Mouse (Mus musculus): ENCODE results near the gene Arid3c.
A peak's percentile ranks its signal among the peaks of the same experiment; 100 is the strongest.

Gene Arid3c

DNA sequence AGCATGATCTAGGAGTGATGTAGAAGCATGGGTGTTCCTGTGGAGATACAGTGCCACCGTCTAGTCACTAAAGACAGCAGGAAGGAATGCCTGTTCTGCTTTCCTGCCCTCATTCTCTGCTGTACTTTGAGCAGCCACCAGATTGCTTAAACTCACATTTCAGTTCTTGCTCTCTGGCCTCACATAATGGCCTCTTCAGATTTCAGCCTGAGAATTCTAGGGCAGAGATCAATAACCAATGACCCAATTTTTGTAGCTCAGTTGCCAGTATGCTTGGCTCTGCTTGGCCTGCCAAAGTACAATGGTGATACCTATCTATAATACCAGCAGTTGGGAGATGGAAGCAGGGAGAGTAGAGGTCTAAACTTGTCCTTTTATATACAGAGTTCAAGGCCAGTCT lies 14.1 kb upstream of the Arid3c start:
- DNase-seq (ENCODE audit: low read depth in 1 of 2, low spot score in 2 of 2) = no peak

DNA sequence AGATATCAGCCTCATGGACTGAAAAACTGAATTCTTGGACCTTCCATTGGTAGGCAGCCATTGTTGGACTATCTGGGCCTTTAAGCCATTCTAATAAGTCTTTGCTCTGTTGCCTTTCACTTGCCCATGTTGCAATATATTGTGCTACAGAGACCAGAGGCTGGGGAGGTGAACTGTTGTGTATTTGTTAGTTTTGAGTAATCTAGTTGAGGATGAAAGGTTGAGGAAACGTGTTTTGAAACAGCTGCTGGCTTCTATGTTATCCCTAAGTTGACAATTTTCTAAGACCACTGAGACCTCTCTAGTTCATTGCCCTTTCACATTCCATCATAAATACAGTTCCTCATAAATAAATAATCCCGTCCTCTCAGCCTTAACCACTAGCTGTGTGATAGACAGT lies 13.2 kb upstream of the Arid3c start:
- DNase-seq (ENCODE audit: low read depth in 1 of 2, low spot score in 2 of 2) = no peak

DNA sequence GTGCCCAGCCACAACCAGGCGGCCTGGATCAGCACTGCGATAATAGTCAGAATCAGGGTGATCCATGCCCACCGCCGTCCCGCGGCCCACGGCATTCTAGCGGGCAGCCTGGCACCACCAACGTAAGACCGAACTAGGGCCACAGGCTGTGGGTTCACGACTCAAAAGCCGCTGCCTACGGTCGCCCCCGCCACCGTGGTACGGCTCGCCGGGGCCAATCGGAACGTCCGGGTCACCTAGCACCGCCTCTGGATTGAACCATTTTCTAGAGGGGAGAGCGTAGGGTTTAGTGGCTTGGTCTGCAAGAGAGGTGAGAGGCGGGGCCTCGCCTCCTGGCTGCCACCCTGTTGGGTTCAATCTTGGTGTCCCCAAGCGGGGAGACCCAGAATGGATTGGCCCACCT lies 10.2 kb upstream of the Arid3c start:
- peak; percentile 68 to 82 for DNase-seq (ENCODE audit: low read depth in 1 of 2, low spot score in 2 of 2)

DNA sequence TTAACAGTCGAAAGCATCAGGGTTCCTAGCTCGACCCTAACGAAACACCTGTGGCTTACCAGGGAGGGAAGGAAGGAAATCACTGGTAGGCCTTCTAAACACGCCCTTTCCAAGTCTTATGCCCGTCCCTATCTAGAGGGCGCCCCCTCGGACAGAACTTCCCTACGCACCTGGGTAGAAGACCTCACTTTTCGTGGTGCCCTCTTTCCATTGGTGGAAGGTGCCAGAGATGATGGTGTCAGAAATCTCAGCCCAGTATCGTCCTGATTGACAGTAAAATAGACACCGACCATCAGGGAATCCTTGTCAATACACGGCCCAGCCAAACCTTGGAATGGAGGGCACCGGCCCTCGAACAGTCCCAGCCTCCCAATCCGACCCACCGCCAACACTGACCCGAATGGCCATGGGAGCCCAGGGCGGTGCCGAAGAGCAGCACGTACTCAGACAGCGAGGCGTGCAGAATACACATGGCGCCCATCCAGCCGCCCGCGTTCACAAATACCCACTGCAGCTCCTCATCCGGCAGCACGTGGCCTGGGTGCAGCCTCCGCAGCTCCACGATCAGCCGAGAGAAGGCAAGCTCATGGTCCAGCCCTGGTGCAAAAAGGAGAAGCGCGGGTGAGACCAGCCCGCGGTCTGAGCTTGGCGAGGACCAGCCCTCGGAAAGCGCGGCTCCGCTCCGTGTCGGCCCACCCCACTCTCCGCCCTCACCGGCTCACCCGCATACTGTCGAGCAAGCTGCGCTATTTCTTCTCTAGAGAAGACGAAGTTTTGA lies 9.6 kb upstream of the Arid3c start:
- DNase-seq (ENCODE audit: low read depth in 1 of 2, low spot score in 2 of 2) = no peak

DNA sequence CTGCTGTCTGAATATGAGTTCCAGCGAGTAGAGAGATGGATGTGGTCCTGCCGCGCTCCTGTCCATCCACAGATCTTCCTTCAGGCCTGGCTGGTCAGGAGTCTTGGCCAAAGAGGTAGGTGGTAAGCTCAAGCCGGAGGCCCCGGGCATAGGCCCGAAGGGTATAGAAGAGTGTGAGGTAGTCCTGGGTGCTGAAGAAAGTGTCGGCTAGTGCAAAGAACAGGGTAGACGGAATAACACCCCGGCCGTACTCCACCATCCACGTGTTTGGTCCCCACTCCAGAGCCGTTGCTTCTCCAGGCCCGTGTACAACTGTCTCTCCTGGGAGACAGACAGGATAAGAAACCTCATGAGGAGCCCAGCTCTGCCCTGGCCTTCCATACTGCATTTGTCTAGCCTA lies 8.3 kb upstream of the Arid3c start:
- no peak for DNase-seq (ENCODE audit: low read depth in 1 of 2, low spot score in 2 of 2)

DNA sequence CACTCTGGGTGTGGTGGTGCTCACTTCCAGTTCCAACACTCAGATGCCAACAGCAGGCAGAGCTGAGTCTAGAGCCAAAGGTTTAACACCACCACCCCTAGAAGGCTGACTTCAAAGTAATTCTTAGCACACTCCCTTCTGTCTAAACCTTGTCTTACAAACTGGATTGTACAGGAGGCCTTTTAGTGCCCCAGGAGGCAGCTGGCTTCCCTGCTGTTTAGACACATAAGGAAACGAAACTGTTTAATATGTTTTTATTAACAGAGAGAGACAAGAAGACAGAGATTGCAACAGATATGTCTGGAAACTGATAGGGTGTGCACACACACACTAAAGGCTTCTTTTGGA lies 7.3 kb upstream of the Arid3c start:
- no peak for DNase-seq (ENCODE audit: low read depth in 1 of 2, low spot score in 2 of 2)

DNA sequence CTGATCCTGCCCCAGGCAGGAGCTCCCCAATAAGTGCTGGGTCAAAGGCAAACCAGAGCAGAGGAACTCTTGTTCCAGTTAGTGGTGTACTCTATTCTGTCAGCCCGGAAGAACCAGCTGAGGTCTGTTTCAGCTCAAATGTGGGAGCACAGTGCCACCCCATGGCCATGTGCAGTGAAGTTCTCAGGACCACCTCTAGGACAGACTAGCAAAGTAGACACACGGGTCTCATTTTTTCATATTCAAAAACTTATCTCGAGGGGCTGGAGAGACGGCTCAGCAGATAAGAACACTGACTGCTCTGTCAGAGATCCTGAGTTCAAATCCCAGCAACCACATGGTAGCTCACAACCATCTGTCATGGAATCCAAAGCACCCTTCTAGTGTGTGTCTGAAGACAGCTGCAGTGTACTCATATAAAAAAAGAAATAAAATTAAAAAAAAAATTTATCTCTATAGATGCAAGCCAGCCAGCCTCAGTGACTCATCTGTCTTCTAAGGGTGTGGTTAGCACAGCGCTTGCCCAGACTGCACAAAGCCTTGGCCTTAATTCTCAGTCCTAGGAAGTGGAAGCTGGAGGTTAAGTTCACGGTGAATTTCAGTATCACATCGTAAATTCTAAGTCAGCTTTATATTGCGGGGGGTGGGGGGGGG lies 6.8 kb upstream of the Arid3c start:
- DNase-seq (ENCODE audit: low read depth in 1 of 2, low spot score in 2 of 2) = peak in 1 of 2 experiments; percentile 50

DNA sequence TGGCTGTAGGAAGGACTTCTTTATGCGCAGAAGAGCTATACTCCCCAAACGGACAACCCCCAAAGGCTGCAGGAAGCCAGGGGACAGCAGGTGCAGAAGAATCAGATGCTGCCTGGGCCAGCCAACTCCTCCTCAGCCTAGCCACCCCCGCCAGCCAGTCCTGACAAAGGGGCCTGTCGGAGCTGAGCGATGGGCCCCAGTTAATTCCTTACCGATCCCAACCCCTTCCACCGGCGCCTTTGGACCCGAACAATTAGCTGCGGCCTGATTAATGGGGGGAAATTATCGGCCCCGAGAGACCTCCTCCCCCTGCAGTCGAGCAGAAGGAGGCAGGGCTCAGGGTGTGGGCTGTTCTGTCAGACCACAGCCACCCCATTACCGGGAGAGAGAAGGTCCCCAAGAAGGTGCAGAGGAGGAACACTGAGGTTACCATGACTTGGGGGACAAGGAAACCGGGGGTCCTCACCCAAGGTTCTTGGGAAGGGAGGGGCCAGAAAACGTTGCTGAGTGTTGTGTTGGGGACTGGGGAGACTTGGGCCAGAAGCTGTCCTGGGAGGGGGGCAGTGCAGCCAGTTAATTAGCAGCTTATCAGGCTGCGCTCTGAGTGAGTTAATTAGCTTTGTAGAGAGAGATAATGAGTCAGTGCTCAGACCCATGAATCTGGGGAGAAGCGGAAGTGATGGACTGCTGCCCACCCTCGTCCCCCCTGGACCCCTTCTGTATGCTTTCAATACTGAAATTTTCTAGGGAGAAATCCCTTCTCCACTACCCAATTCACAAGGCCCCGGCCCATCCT lies 3.9 kb downstream of the Arid3c start:
- DNase-seq (ENCODE audit: low read depth in 1 of 2, low spot score in 2 of 2) = no peak

DNA sequence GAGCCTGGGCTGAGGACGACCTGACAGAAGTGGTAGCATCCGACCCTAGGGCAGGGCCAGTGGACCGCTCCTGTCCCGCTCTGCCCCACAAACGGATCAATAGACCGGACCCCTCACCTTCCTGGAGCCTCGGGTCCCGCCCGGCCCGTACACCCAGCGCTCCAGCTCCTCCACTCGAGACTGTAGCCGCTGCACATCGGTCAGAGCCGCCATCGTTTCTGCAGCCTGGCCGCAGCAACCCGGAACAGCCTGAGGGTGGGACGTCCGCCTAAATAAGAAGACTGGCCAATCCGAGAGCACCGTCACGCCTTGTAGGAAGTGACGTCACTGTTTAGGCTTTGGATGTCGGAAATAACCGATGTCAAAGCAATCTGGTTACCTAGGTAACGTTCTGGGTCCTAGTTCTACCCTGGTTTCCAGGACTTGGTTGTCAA lies 8.0 kb downstream of the Arid3c start, which contains the start of gene Dctn3:
TSS of gene Dctn3 (minus strand) at position 253 of the 434 bp plus-strand sequence.
- peak; percentile 57 to 76 for DNase-seq (ENCODE audit: low read depth in 1 of 2, low spot score in 2 of 2)

DNA sequence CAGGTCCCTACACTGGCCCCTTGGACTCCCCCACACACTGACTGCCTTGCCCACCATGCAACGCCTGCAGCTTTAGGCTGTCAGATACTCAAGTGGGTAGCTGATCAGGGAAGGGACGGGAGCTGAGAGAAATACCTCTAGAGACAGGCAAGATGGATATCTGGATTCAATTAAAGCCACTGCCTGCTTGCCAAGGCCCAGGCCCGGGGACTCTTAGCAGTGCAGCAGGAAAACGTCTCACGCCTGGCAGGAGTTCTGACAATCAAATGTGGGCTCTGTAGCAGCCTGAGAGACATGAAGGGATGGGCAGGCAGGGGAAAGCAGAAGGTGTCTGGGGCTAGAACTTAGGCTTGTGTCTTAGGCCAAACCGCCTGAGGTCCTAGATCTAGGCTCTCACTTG lies 14.1 kb downstream of the Arid3c start:
- DNase-seq (ENCODE audit: low read depth in 1 of 2, low spot score in 2 of 2) = no peak

DNA sequence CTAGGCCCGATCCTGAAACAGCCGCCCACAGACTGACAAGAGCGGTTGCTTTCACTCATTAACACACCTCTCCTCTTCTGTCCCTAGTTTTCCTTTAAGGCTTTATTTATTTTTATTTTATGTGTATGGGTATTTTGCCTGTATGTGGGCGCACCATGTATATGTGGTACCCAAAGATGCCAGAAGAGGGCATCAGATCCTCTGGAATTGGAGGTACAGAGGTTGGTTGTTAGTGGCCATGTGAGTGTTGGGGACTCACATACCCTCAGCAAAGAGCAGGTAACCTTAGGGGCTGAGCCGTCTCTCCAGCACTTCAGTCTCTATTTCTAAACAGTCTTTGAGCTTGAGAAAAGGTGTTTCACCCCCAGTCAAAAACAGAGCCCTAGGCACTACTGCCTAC lies 15.3 kb downstream of the Arid3c start:
- DNase-seq (ENCODE audit: low read depth in 1 of 2, low spot score in 2 of 2) = no peak

DNA sequence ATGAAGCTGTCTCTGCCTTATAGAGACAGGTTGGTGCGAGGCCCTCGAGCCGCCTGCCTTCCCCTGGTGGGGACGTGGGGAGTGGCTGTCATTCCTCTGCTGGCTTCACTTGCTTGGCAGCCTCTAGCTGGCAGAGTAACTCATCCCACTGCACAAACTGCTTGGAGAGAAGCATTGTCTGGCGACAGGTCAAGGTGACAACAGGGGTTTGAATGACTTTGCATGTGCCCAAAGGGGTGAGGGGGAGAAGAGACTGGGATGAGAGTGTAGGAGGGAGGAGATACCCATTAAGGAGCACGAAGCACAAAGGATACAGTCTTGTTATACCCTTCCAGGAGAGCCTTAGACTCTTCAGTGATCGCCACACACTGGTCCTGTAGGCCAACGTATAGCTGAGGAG lies 15.9 kb downstream of the Arid3c start:
- DNase-seq (ENCODE audit: low read depth in 1 of 2, low spot score in 2 of 2) = no peak

DNA sequence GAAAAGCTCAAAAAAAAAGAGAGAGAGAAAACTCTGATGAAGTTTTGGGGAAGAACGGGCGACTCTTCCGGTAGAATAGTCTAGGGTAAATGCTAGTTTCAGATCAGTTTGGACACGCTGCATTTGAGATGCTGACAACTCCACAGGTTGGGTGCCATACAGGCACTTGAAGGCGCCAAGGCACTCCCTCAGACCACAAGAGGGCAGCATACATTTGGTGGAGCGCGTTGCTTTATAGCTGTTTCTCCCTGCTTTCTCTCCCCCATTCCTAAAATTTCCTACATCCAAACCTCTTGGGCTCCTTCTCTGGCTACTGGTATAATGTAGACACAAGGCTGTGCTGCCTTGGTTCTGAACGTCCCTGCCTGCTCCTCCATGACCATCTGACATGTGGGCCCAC lies 16.7 kb downstream of the Arid3c start:
- peak in 1 of 2 experiments; percentile 34 for DNase-seq (ENCODE audit: low read depth in 1 of 2, low spot score in 2 of 2)

DNA sequence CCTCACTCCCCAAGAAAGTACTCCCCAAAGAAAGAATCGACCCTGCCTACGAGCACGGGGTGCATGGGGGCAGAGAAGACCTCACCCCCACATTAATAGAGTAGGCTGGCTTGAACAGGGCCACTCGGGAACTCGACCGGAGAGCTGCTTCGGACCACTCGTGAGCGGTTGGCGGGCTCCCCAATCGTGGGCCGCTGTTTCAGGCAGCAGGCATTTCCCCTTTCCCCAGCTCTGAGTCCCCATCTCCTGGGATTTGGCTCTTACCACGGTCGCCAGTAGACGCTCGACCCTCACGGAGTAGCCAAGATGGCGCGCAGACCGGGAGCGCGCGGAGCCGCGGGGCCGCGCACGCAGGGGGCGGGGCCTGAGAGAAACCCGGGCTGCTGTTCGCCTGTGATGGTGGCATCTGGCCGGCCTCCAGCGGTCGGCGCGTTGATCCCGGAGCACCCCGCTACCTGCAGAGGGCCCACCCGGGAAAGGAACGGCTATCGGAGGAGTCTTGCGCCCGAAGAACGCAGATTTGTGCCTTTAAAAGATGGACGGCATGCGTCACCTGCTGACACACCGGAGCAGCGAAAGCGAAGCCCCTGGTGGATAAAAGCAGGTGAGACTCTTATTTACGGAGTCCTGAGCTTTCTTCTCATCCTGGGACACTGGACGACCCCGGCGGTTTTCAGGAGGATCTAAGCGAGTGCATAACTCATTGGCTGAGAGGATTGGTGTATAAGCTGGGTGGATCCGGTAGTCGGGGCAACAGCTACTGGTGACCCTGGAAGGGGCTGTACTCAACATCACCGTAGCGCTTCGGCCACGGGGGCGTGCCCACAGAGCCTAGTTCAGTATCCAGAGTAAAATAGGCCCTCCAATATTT lies 17.5 kb downstream of the Arid3c start, which contains the start of gene Rpp25l:
TSS of gene Rpp25l (minus strand) at position 338 of the 871 bp plus-strand sequence.
- DNase-seq (ENCODE audit: low read depth in 1 of 2, low spot score in 2 of 2) = peak; percentile 31 to 64

DNA sequence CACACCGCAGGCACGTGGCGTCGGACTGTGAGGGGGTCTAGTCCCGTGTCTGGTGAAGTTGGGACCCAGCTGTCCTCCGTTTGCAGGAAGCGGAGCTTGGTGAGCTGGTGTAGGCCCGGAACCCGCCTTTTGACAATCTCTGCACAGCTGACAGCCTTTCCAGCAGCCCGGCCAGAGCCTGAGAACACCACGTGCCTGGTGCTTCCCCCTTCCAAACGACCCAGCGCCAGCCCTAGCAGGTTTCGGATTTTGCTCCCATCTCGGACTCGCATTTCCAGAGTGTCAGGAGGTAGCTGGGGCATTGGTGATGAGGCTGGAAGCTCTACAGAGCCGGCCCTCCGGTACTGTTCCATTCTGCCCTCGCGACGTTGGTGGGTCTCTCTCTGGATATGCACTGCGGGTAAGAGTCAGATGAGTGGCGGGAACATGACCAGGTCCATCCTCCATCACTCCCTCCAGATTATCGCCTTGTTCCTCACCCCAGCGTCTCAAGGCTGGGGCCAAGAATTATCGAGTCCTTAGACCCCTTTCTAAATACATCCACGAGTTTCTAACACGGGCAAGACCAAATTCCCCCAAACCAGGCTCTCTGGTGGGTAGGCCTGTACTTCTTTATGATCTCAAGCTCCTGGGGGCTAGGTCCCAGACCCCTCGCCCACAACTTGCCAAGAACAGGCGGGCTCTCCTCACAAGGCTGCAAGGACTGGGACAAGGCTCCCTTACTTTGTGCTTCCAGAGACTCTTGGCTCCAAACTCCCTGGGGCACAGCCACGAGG lies 18.3 kb downstream of the Arid3c start:
- DNase-seq (ENCODE audit: low read depth in 1 of 2, low spot score in 2 of 2) = no peak

DNA sequence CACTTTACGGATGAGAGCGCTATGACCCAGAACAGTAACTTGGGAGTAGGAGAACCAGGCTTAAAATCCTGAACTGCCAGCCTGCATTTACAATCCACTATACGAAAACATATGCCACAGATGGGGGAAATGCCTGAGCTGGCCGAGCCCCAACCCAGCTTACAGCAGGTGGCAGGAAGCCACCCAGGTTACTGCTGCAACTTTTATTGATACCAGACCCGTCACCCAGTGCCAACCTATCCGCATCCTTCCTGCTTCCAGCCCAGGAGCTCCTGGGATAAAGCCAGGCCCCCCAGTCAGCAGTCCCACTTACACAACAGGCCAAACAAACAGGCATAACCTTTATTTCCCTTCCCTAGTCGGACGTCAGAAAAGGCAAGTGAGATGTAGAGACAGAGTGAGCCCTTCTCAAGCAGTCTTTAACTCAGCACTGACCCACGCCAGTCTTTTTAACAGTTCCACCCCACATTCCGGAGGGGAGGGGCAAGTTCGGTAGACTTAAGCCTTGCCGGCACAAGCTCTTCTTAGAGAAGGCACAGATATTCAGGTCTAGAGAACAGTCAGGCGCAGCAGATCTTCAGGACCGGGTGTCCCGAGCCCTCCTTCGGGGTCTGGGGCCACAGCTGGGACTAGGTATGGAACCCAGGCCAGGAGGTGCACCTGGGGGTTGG lies 19.1 kb downstream of the Arid3c start:
- DNase-seq (ENCODE audit: low read depth in 1 of 2, low spot score in 2 of 2) = no peak

DNA sequence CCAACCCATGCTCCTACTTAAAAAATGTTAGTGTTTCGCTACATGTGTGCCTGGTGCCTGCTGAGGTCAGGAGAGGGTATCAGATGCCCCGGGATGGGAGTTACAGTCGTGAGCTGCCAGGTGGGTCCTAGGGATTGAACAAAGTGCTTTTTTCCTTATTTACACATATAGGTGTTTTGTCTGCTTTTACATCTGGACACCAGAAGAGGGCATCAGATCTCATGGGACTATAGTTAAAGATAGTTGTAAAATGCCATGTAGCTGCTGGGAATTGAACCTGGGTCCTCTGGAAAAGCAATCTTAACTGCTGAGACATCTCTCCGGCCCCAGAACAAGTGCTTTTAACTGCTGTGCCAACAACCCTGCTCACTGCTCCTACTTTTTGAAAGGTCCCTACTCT lies 20.7 kb downstream of the Arid3c start:
- no peak for DNase-seq (ENCODE audit: low read depth in 1 of 2, low spot score in 2 of 2)

DNA sequence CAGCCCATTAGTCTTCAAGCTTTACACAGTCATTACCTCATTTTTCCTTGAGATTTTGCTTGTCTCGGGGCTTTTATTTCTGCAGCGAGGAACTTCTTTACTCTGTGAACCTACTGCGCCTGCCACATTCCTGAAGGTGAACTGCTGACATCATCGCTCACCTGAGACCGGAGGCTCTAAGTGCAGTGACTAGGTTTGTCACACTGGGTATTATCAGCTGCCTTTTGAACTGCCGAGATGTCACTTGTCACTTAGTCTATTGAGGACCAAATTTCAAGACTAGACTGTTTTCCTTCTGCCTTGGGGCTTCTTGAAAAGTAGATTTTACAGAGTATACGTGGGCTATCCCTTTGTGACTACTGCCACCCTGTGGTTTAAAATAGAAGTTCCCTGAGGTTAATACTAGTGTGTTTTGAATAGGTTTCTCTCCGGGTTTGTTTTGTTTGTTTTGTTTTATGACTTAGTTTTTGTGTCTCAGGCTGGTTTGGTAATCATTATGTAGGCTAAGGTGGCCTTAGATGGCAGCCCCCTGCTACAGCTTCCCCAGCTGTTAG lies 22.7 kb downstream of the Arid3c start:
- no peak for DNase-seq (ENCODE audit: low read depth in 1 of 2, low spot score in 2 of 2)

DNA sequence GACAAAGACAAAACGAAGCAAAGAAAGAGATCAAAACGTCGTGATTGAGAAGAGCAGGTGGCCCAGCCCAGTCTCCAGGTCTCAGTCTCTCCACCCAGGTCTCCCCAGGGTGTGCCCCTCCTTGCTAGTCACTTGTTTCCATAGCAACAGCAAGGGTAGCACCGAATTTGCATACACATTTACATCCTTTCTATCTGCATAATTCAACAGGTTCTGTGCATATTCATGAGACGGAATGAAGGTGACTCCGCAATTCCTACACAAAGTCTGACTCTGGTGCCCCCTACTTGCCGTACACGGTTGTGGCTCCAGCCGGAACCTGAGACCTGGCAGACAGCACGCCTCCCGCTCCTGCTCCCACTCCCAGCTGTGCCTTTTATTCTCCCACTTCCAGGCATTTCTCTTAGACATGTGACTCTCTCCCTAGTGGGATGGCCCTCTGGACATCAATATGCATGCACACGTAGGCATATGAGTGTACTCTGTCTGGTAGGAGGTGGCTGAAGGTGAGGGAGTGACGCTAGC lies 23.9 kb downstream of the Arid3c start:
- DNase-seq (ENCODE audit: low read depth in 1 of 2, low spot score in 2 of 2) = no peak

All from monocyte, adult 2 months (primary cell).